Mouse (Mus musculus): ENCODE measurements at regions not wholly inside any gene's neighbourhood (a gene's known extent, or its start where the extent isn't known, plus 50 kb on each side); places are given as distances from the start of the nearest gene placed in this dataset.

GRCm38 (mm10) chr4:48889074-48889592, 169.9 kb upstream of the Plppr1 start:
- no peak for DNase-seq

- no peak for DNase-seq
These were observed 154.5 kb upstream of the Plppr1 start for GRCm38 (mm10) chr4:48904551-48904950.

GRCm38 (mm10) chr4:48905196-48905867, 153.7 kb upstream of the Plppr1 start:
- no peak for DNase-seq

- DNase-seq = no peak
These were observed 149.9 kb upstream of the Plppr1 start for GRCm38 (mm10) chr4:48909161-48909560.

- DNase-seq = no peak
These were observed 145.8 kb upstream of the Plppr1 start for GRCm38 (mm10) chr4:48913301-48913700.

- no peak for DNase-seq
These were observed 134.3 kb upstream of the Plppr1 start for GRCm38 (mm10) chr4:48924576-48925459.

- DNase-seq = no peak
These were observed 120.7 kb upstream of the Plppr1 start for GRCm38 (mm10) chr4:48938420-48938819.

GRCm38 (mm10) chr4:48938892-48939291, 120.2 kb upstream of the Plppr1 start:
- DNase-seq = no peak

GRCm38 (mm10) chr4:48945266-48945818, 113.7 kb upstream of the Plppr1 start:
- no peak for DNase-seq

GRCm38 (mm10) chr4:48952965-48953364, 106.1 kb upstream of the Plppr1 start:
- no peak for DNase-seq

GRCm38 (mm10) chr4:48975810-48976209, 83.3 kb upstream of the Plppr1 start:
- DNase-seq = no peak

- no peak for DNase-seq
These were observed 67.1 kb upstream of the Plppr1 start for GRCm38 (mm10) chr4:48992021-48992420.
